Mouse (Mus musculus) heart, postnatal 10 days (tissue): ENCODE results near the gene Bola1. TPM values are rescaled to one million over a fixed set of nuclear protein-coding genes. Genes with fewer than 3 reads are reported as not detected.
"Not testable (repeated sequence)": the region's sequence is repeated elsewhere in the genome, so short reads cannot be mapped to it uniquely, and the experiment has no call there.

ENCODE experiments used
- DNase-seq, 2 experiments: peaks; one replicate each; pipeline ENCODE4 v3.0.0; 2021
- intact Hi-C: fragments of 180-260 bp; cut with DNase I; formaldehyde crosslinking; loops from one replicate; pipeline ENCODE4 v1.15.1; 2025
- total RNA-seq, 2 experiments: library from RNA; stranded (reverse); gene quantifications; 2 replicates each; pipeline ENCODE4 v1.2.3; 2021

Bola1 gene
- total RNA-seq = 10 to 100 TPM; 19.3 to 19.6 TPM

GRCm38 (mm10) chr3:96219661-96220130, at the start of gene Bola1, which contains the start of gene Hist2h2ab:
TSS of gene Bola1 (minus strand) at chr3:96219709.
TSS of gene Hist2h2ab (plus strand) at chr3:96219865.
- intact Hi-C loops = loop anchor here (2.0 to 5.0 kb wide), 2 partner anchors 45 to 152 kb away; no protein-coding TSS in a partner anchor
- DNase-seq = peak; percentile 85 to 88

- DNase-seq, intact Hi-C loops: not testable (repeated sequence)
Measured at GRCm38 (mm10) chr3:96268776-96269378, 49.4 kb upstream of the Bola1 start.

- intact Hi-C loops = no loop called here
- DNase-seq = peak; percentile 86 to 87
Measured at GRCm38 (mm10) chr3:96268051-96268775, 48.7 kb upstream of the Bola1 start, which contains the start of gene Hist2h3b. TSS of gene Hist2h3b (plus strand) at chr3:96268654.

- no peak for DNase-seq
- intact Hi-C loops = no loop called here
Measured at GRCm38 (mm10) chr3:96267541-96267940, 48.0 kb upstream of the Bola1 start.

GRCm38 (mm10) chr3:96266132-96266710, 46.7 kb upstream of the Bola1 start:
- intact Hi-C loops = no loop called here
- DNase-seq = no peak

- intact Hi-C loops = no loop called here
- DNase-seq = no peak
Measured at GRCm38 (mm10) chr3:96264404-96264949, 45.0 kb upstream of the Bola1 start.

- intact Hi-C loops = no loop called here
- peak; percentile 70 to 77 for DNase-seq
Measured at GRCm38 (mm10) chr3:96263558-96264403, 44.3 kb upstream of the Bola1 start.

- intact Hi-C loops = no loop called here
- peak; percentile 97 to 98 for DNase-seq
Measured at GRCm38 (mm10) chr3:96262979-96263550, 43.6 kb upstream of the Bola1 start, which contains the start of gene Hist2h4. TSS of gene Hist2h4 (minus strand) at chr3:96263311.

GRCm38 (mm10) chr3:96262216-96262875, 42.8 kb upstream of the Bola1 start:
- peak; percentile 93 for DNase-seq
- intact Hi-C loops = no loop called here

GRCm38 (mm10) chr3:96261623-96262022, 42.1 kb upstream of the Bola1 start:
- intact Hi-C loops = no loop called here
- DNase-seq = no peak

GRCm38 (mm10) chr3:96260220-96260619, 40.7 kb upstream of the Bola1 start:
- no peak for DNase-seq
- intact Hi-C loops = no loop called here

GRCm38 (mm10) chr3:96257190-96257589, 37.7 kb upstream of the Bola1 start:
- intact Hi-C loops = no loop called here
- no peak for DNase-seq

GRCm38 (mm10) chr3:96255926-96256593, 36.6 kb upstream of the Bola1 start:
- intact Hi-C loops = no loop called here
- DNase-seq = no peak

GRCm38 (mm10) chr3:96254683-96255355, 35.3 kb upstream of the Bola1 start:
- DNase-seq = no peak
- intact Hi-C loops = no loop called here

GRCm38 (mm10) chr3:96251787-96252186, 32.3 kb upstream of the Bola1 start:
- no peak for DNase-seq
- intact Hi-C loops = no loop called here

- DNase-seq = no peak
- intact Hi-C loops = no loop called here
Measured at GRCm38 (mm10) chr3:96250890-96251289, 31.4 kb upstream of the Bola1 start.

GRCm38 (mm10) chr3:96249034-96249345, 29.5 kb upstream of the Bola1 start:
- intact Hi-C loops = no loop called here
- DNase-seq = no peak
